Mouse (Mus musculus) liver, adult 2 months (tissue): ENCODE measurements around the gene Hs3st5.

Source experiments
- CTCF ChIP-seq: fragments of 200-500 bp; IDR thresholded peaks from 2 replicates; pipeline ENCODE4 v1.5.1; 2011; ENCODE audit warnings: low read depth, low read length, control low read depth
- POLR2A ChIP-seq: fragments of 200-500 bp; IDR thresholded peaks from 2 replicates; pipeline ENCODE4 v1.6.1; 2011; ENCODE audit warnings: low read length, control low read depth; ENCODE audit not compliant: insufficient read depth; ENCODE audit errors: extremely low read depth

DNA sequence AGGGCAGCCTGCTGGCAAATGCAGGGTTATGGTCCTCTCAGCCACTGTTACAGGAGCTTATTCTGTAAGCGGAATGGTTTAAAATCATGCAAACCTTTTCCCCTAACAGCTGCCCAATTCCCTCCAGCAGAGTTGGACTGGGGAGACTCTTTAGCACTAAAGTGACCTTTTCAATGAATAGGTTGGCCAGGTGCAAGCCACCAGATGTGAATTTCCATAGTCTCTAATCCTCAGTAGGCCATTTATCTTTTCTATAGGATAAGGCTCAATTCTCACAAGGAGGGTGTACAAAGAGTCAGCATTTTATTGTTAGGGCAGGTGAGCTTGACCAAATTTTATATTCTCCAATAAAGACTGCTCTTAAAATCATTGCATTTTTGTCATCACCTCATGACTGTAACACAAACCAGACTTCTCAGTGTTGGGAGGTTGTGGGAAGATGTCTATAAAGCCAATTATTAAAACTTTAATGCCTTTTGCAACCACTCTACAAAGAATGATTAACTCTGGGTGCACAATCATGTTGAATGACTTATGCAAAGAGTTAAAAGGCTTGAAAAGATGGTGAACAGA is 21.8 kb upstream of the Hs3st5 start:
- TF ChIP-seq POLR2A (no peak), CTCF (no peak)
